Mouse (Mus musculus): ENCODE measurements around the gene Ppp1r7.

DNA sequence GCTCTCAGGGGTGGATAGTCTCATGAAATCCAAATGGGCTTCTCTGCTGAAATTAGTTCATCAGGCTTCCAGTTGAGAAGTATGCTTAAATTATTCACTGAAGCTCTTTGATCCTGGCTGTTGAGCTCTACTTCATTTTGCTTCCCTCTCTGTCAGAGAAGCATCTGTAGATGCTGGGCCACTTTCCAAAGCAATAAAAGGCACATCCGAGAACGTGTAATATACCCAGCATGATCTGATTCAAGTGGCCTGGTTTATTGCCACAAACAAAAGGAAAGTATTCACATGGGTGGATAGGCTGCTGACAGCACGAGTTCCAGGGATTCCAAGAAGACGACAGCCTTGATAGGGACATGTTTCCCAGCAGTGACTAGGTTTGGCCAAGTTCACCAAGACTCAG lies 7.0 kb downstream of the Ppp1r7 start:
- TF ChIP-seq CTCF (IDR thresholded peaks at IDR 0.05) (no peak), EP300 (IDR thresholded peaks at IDR 0.05) (no peak)

Measured in lung, postnatal 0 days (tissue).